Mouse (Mus musculus) myocyte (in vitro differentiated cells): ENCODE measurements at regions not wholly inside any gene's neighbourhood (a gene's known extent, or its start where the extent isn't known, plus 50 kb on each side); places are given as distances from the start of the nearest gene placed in this dataset.

Experiments used
- E2F4 ChIP-seq: IDR thresholded peaks from one replicate; pipeline ENCODE4 v1.6.1; 2011; ENCODE audit warnings: mild to moderate bottlenecking, control low read depth, moderate library complexity; ENCODE audit not compliant: insufficient read depth
- POLR2A ChIP-seq: IDR thresholded peaks from one replicate; pipeline ENCODE4 v1.6.1; 2011; ENCODE audit warnings: low read depth, mild to moderate bottlenecking, control low read depth, moderate library complexity; ENCODE audit not compliant: insufficient read length
- TCF12 ChIP-seq: IDR thresholded peaks from one replicate; pipeline ENCODE4 v1.6.1; 2011; ENCODE audit warnings: mild to moderate bottlenecking, control low read depth; ENCODE audit not compliant: poor library complexity, insufficient read depth, severe bottlenecking
- USF1 ChIP-seq: IDR thresholded peaks from one replicate; pipeline ENCODE4 v1.6.1; 2011; ENCODE audit warnings: low read depth, mild to moderate bottlenecking, control low read depth, moderate library complexity

- no peak for TF ChIP-seq POLR2A
- TF ChIP-seq E2F4: no peak
- no peak for TF ChIP-seq USF1
- TF ChIP-seq TCF12: no peak
These were observed 100.9 kb downstream of the Gas1 start for GRCm38 (mm10) chr13:60076147-60076800.
